Mouse (Mus musculus): Measurements from ENCODE around the gene Kcnh4. TPM values are rescaled to one million over a fixed set of nuclear protein-coding genes. Genes with fewer than 3 reads are reported as not detected.

Gene Kcnh4
- total and polyA plus RNA-seq, 3 experiments: not detected

GRCm38 (mm10) chr11:100721776-100722492 lies 37.8 kb downstream of the Kcnh4 start:
- H3K4me3 ChIP-seq (ENCODE audit: low read depth, low read length): peak overlapping the region; percentile 58; the same call in 1 of the 2 replicates
- DNase-seq (ENCODE audit: low spot score): peak; percentile 69
- peaks cover 78% of the 10 kb centered on the region for H3K4me1 ChIP-seq (ENCODE audit: insufficient read depth, low read depth, low read length)
- TF ChIP-seq CTCF (IDR thresholded peaks at IDR 0.05; ENCODE audit: low read depth, low read length) (no peak), TAL1 (conservative IDR thresholded peaks at IDR 0.05; ENCODE audit: low read depth, low read length) (peak; percentile 53)
- H3K36me3 ChIP-seq (replicated peaks): peaks cover 83% of the 10 kb centered on the region
- ATAC-seq (ENCODE audit: extremely low read depth, insufficient number of reproducible peaks, low FRiP score, poor library complexity, severe bottlenecking): peak; percentile 67
- no peaks in the 10 kb centered on the region for H3K27me3 ChIP-seq (ENCODE audit: insufficient read depth, low read length)
- no peaks in the 10 kb centered on the region for H3K9me3 ChIP-seq (replicated peaks)

GRCm38 (mm10) chr11:100721254-100721653 lies 38.5 kb downstream of the Kcnh4 start:
- Histone ChIP-seq H3K36me3 (replicated peaks) (peaks cover 89% of the 10 kb centered on the region), H3K4me3 (ENCODE audit: low read depth, low read length) (peak overlapping the region; percentile 20; the same call in 1 of the 2 replicates), H3K9me3 (replicated peaks) (no peaks in the 10 kb centered on the region), H3K27me3 (ENCODE audit: insufficient read depth, low read length) (no peaks in the 10 kb centered on the region), H3K4me1 (ENCODE audit: insufficient read depth, low read depth, low read length) (peaks cover 84% of the 10 kb centered on the region)
- TF ChIP-seq TAL1 (conservative IDR thresholded peaks at IDR 0.05; ENCODE audit: low read depth, low read length): no peak
- TF ChIP-seq GATA2 (IDR thresholded peaks at IDR 0.05; ENCODE audit: borderline replicate concordance, low read depth, low read length): no peak
- ATAC-seq (ENCODE audit: extremely low read depth, insufficient number of reproducible peaks, low FRiP score, poor library complexity, severe bottlenecking) (no peak), DNase-seq (ENCODE audit: low spot score) (no peak)

- no peak overlapping the region; the same call in 1 of the 2 replicates for H3K4me3 ChIP-seq (ENCODE audit: low read depth, low read length)
- H3K4me1 ChIP-seq (ENCODE audit: insufficient read depth, low read depth, low read length): peaks cover 84% of the 10 kb centered on the region
- H3K27me3 ChIP-seq (ENCODE audit: insufficient read depth, low read length): no peaks in the 10 kb centered on the region
- H3K9me3 ChIP-seq (replicated peaks): no peaks in the 10 kb centered on the region
- no peak for TF ChIP-seq GATA2 (IDR thresholded peaks at IDR 0.05; ENCODE audit: borderline replicate concordance, low read depth, low read length)
- TF ChIP-seq TAL1 (conservative IDR thresholded peaks at IDR 0.05; ENCODE audit: low read depth, low read length): no peak
- no peak for TF ChIP-seq GATA1 (IDR thresholded peaks at IDR 0.05; ENCODE audit: borderline replicate concordance, low read length)
- TF ChIP-seq CTCF (IDR thresholded peaks at IDR 0.05; ENCODE audit: low read depth, low read length): no peak
- TF ChIP-seq POLR2AphosphoS5 (IDR thresholded peaks at IDR 0.05; ENCODE audit: insufficient replicate concordance, low read depth, low read length): no peak
- peaks cover 92% of the 10 kb centered on the region for H3K36me3 ChIP-seq (replicated peaks)
- DNase-seq (ENCODE audit: low spot score) (no peak), ATAC-seq (ENCODE audit: extremely low read depth, insufficient number of reproducible peaks, low FRiP score, poor library complexity, severe bottlenecking) (no peak)
Observed at GRCm38 (mm10) chr11:100720345-100720744, 39.4 kb downstream of the Kcnh4 start.

GRCm38 (mm10) chr11:100719893-100720292 lies 39.8 kb downstream of the Kcnh4 start:
- H3K4me3 ChIP-seq (ENCODE audit: low read depth, low read length): 0 out of 2 replicates have a peak overlapping the region, but pooled peaks have one; percentile 2
- H3K4me1 ChIP-seq (ENCODE audit: insufficient read depth, low read depth, low read length): peaks cover 84% of the 10 kb centered on the region

GRCm38 (mm10) chr11:100719312-100719711 lies 40.4 kb downstream of the Kcnh4 start:
- TF ChIP-seq POLR2AphosphoS5 (IDR thresholded peaks at IDR 0.05; ENCODE audit: insufficient replicate concordance, low read depth, low read length): no peak
- no peak for TF ChIP-seq CTCF (IDR thresholded peaks at IDR 0.05; ENCODE audit: low read depth, low read length)
- no peak for TF ChIP-seq GATA2 (IDR thresholded peaks at IDR 0.05; ENCODE audit: borderline replicate concordance, low read depth, low read length)
- TF ChIP-seq TAL1 (conservative IDR thresholded peaks at IDR 0.05; ENCODE audit: low read depth, low read length): no peak
- no peak for TF ChIP-seq GATA1 (IDR thresholded peaks at IDR 0.05; ENCODE audit: borderline replicate concordance, low read length)
- no peaks in the 10 kb centered on the region for H3K27me3 ChIP-seq (ENCODE audit: insufficient read depth, low read length)
- no peaks in the 10 kb centered on the region for H3K9me3 ChIP-seq (replicated peaks)
- DNase-seq (ENCODE audit: low spot score): no peak
- H3K4me3 ChIP-seq (ENCODE audit: low read depth, low read length): no peak overlapping the region
- peaks cover 83% of the 10 kb centered on the region for H3K4me1 ChIP-seq (ENCODE audit: insufficient read depth, low read depth, low read length)
- no peak for ATAC-seq (ENCODE audit: extremely low read depth, insufficient number of reproducible peaks, low FRiP score, poor library complexity, severe bottlenecking)
- H3K36me3 ChIP-seq (replicated peaks): peaks cover 92% of the 10 kb centered on the region

More at GRCm38 (mm10) chr11:100719893-100720292, 39.8 kb downstream of the Kcnh4 start:
- H3K27me3 ChIP-seq (ENCODE audit: insufficient read depth, low read length): no peaks in the 10 kb centered on the region
- peaks cover 92% of the 10 kb centered on the region for H3K36me3 ChIP-seq (replicated peaks)
- H3K9me3 ChIP-seq (replicated peaks): no peaks in the 10 kb centered on the region
- ATAC-seq (ENCODE audit: extremely low read depth, insufficient number of reproducible peaks, low FRiP score, poor library complexity, severe bottlenecking): no peak
- DNase-seq (ENCODE audit: low spot score): no peak
- TF ChIP-seq POLR2AphosphoS5 (IDR thresholded peaks at IDR 0.05; ENCODE audit: insufficient replicate concordance, low read depth, low read length) (no peak), GATA1 (IDR thresholded peaks at IDR 0.05; ENCODE audit: borderline replicate concordance, low read length) (no peak), GATA2 (IDR thresholded peaks at IDR 0.05; ENCODE audit: borderline replicate concordance, low read depth, low read length) (no peak), TAL1 (conservative IDR thresholded peaks at IDR 0.05; ENCODE audit: low read depth, low read length) (no peak), CTCF (IDR thresholded peaks at IDR 0.05; ENCODE audit: low read depth, low read length) (no peak)

- no peak for DNase-seq (ENCODE audit: low spot score)
- peaks cover 93% of the 10 kb centered on the region for H3K36me3 ChIP-seq (replicated peaks)
- TF ChIP-seq TAL1 (conservative IDR thresholded peaks at IDR 0.05; ENCODE audit: low read depth, low read length) (no peak), GATA2 (IDR thresholded peaks at IDR 0.05; ENCODE audit: borderline replicate concordance, low read depth, low read length) (no peak), CTCF (IDR thresholded peaks at IDR 0.05; ENCODE audit: low read depth, low read length) (no peak), POLR2AphosphoS5 (IDR thresholded peaks at IDR 0.05; ENCODE audit: insufficient replicate concordance, low read depth, low read length) (no peak), GATA1 (IDR thresholded peaks at IDR 0.05; ENCODE audit: borderline replicate concordance, low read length) (no peak)
- no peaks in the 10 kb centered on the region for H3K27me3 ChIP-seq (ENCODE audit: insufficient read depth, low read length)
- H3K4me3 ChIP-seq (ENCODE audit: low read depth, low read length): no peak overlapping the region
- ATAC-seq (ENCODE audit: extremely low read depth, insufficient number of reproducible peaks, low FRiP score, poor library complexity, severe bottlenecking): no peak
- H3K9me3 ChIP-seq (replicated peaks): no peaks in the 10 kb centered on the region
- H3K4me1 ChIP-seq (ENCODE audit: insufficient read depth, low read depth, low read length): peaks cover 83% of the 10 kb centered on the region
Observed at GRCm38 (mm10) chr11:100718866-100719265, 40.9 kb downstream of the Kcnh4 start.

All from G1E (cell line).